Mouse (Mus musculus): ENCODE results near the gene Ceacam20.
"Not testable (repeated sequence)": the region's sequence is repeated elsewhere in the genome, so short reads cannot be mapped to it uniquely, and the experiment has no call there.

The Ceacam20 gene

DNA sequence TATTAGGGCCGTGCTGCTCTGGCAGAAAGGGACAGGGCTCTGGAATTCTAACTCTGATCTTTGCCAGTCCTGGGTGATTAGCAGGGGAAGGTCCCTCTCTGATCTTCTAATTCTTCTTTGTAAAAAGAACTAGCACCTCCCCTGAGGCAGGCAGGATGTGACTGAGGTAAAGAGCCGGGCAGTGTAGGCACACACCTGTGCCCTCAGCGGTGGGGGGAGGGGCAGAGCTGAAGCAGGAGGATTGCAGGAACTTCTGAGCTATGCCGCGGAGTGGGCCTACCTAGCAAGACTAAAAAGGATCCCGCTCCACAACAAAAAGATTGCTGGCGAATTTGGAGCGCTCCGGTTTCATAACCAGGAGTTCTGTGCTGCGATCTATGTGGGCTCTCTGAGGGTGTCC lies 15.2 kb upstream of the Ceacam20 start:
- DNase-seq: no peak

DNA sequence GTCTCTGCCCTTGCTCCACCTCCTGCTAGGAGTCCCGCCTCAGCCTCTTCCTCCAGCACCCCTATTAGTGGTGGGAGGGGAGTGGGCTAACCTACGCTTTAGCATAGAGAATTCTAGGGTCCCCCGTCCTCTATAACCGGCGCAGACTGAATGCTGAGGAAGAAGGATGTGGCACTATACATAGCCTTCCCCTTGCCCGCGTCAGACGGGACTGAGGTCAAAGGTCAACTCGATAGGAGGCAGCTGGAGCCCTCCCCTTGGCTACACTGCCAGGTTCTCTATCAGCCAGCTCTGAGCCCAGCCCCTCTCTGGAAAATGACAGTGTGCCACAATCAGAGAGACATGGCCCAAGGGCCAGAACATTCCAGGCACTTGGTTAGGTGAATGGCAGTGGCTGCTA lies 14.6 kb upstream of the Ceacam20 start, which contains the start of gene Igsf23:
TSS of gene Igsf23 (minus strand) at position 168 of the 400 bp plus-strand sequence.
- DNase-seq: no peak

DNA sequence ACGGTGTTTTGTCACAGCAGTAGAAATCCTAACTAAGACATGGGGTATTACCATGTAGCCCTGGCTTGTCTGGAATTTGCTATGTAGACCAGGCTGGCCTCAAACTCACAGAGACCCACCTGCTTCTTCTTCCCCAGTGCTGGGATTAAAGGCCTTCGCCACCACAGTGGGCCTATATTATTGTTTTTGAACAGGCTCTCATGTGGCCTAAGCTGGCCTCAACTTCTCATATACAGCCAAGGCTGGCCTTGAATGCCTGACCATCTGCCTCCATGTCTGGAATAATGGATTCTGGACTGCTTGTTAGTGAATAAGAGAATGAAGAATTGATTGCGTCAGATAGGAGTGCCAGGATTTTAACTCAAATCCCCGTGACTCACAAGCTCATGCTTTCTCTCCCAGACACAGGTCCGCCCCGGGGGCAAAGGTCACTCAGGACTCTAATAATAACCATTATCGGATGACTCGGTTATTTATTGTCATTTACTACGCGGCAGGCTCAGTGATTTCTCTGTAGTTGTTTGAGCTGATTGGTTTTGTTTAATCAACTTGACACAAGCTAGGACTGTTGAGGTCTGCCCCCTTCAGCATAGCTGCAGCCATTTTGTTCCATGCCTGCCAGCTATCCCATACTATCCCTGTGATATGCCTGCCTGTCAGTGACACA lies 12.8 kb upstream of the Ceacam20 start:
- DNase-seq: no peak

DNA sequence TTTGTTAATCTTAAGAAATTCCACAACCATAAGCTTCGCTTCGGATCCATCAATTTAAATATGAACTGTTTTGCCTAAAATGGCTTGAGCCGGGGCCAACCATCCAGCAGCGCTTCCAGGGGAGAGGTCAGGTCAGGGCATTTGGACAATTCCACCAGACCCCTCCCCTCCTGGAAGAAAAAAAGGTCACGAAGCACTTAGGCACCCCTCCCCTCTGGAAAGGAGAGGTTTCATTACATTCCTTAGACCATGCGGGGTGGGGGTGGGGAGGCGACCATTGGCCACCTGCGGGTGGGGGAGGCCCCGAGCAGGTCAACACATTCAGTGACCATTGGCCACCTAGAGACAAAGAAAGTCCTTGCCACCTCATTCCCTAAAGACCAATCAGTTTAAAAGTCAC lies 12.2 kb upstream of the Ceacam20 start:
- no peak for DNase-seq

DNA sequence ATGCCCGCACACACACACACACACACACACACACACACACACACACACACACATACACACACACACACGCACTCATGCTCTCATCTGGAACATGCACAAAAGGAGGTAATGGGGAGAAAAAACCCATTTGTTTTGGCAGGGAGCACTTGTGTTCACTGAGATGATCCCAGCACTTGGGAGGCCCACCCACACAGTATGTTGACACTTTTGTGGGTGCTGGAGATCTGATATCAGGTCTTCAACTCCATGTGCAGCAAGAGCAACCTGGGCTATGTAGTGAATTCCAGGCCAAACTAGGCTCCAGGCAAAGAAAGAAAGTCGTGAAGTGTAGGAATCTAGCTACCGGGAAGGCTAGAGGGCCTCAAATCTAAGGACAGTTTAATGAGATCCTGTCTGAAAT lies 9.4 kb upstream of the Ceacam20 start:
- DNase-seq: no peak

DNA sequence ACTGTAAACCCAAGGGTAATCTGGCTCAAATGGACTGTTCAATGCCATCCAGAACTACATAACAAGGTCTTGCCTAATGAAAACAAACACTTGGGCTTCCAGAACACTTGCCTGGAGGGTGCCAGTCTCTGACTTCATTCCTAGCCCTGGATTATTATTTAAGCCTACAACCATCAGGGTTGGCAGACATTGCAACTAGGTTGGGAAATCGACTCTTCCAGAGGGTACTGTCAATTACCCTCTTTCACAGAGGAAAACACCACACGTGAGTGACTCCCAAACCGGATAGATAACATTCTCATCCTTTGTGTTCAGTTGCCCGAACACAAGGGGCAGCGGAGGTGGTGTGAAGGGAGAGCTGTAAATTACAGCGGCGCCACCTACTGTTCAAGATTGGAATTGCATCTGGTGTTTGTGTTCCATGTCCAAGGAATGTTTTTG lies 8.9 kb upstream of the Ceacam20 start:
- peak; percentile 96 for DNase-seq

DNA sequence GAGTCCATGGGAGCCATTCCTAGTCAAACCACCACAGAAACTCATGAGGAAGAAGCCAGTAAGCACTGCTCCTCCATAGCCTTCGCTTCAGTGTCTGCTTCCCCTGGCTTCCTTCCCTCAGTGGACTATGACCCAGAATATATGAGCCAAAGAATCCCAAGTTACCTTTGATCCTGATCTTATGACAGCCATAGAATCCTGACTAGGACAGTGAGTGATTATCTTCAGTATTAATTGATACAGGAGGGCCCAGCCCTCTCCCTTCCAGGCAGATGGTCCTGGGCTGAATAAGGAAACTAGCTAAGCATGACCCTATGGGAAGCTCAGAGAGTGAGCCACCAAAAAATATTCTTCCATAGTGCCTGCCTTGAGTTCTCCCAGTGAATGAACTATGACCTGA lies 2.8 kb upstream of the Ceacam20 start:
- DNase-seq: peak; percentile 75

DNA sequence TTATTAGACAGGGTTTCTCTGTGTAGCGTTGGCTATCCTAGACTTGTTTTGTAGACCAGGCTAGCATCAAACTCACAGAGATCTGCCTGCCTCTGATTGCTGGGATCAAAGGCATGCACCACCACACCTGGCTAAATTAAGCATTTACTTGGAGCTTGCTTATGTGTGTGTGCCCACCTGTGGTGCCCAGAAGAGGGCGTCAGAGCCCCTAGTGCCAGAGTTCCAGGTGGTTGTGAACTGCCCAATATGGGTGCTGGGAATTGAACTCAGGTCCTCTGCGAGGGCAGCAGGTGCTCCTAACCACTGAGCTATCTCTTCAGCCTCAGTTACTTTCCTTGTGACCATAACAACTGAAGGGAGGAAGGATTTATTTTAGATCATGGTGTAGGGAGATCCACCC lies 3.9 kb downstream of the Ceacam20 start:
- DNase-seq: peak; percentile 66

DNA sequence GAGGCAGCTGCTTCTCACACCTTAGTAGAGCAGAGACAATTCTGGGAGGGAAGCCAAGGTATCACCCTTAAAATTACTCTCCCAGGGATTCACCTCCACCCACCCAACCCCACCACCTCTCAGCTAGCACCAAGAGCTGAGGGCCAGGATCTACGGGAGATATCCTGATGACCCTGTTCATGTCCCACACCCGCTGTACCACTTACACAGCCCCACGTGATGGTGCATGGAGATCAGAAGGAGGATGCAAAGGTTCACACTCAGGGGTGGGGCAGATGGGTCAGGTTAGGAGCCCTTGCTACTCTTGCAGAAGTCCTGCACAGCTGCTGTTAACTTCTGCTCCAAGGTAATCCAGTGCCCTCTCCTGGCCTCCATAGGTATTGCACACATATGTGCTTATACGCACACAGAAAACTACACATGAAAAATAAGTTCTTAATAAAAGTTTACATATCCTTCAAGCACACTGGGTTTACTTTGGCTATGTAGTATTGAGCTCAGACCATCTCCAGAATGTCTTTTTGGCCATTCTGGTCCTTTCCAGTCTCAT lies 4.4 kb downstream of the Ceacam20 start:
- peak; percentile 74 for DNase-seq

DNA sequence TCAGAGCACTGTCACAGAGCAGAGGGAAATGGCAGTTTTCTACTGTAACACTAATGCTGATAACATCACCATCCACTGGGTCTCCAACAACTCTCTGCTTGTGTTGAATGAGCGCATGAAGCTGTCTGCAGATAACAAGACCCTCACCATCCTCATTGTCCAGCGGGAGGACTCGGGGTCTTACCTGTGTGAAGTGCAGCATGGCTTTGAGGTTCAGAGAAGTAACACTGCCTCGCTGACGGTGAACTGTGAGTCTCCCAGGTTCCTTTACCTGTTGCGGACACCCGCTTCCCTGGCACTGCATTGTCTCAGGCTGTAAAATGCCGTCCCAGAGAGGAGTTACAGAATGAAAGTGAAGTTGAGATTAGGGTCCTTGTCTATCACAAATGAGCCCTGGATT lies 5.0 kb downstream of the Ceacam20 start:
- DNase-seq: peak; percentile 58

DNA sequence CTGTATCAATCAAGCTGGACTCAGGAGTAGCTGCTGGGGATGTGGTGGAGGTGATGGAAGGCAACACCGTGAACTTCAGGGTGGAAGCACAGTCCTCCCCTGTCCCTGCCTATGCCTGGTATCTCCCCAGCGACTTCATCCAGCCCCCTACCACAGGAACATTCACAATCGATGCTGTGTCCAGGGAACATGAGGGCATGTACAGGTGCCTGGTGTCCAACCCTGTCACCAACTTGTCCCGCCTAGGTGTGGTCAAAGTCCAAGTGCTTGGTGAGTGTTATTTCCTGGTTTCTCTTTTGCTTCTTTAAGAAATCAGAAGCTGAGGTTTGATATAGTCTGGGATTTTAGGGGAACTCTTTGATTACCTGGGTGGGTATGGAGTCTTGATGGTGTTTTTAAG lies 6.3 kb downstream of the Ceacam20 start:
- DNase-seq: peak; percentile 74

DNA sequence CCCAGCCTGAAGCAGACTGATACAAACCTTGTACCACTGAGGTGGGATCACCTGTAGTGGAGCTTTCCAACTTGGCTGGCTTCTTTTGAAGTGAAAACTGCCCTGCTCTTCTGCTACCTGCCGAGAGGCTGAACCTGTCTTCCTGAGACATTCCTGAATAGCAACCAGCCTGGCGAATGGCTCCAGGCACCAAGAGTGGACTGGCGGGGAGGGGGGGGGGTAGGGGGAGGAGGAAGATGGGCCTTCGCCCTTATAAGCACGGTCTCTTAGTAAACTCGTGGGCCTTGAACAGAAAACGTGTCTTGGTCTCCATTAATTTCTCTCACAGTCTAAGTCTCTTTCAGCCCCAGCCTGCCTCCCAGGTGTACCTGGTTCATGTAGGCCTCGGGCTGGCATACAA lies 26.0 kb downstream of the Ceacam20 start, which contains the start of gene Nlrp9b:
TSS of gene Nlrp9b (plus strand) at position 301 of the 400 bp plus-strand sequence.
- DNase-seq: not testable (repeated sequence)

DNA sequence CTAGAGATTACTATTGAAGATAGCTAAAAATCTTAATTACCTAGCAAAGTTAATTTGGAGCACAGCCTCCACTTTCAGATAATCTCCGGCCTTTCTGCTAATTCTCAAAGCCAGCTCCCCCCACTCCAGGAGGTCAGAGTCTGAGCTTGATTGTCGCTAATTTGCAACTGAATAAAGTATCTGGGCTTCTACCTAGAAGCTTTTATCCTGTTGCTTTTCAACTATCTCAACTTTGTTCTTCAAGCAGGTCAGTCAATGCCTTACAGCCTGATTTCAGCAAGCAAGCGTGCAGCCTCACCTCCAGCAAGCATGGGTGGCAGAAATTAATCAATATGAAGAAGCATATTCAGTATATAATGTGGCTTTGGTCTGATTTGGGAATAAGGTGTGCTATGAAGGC lies 31.5 kb downstream of the Ceacam20 start:
- DNase-seq: not testable (repeated sequence)

DNA sequence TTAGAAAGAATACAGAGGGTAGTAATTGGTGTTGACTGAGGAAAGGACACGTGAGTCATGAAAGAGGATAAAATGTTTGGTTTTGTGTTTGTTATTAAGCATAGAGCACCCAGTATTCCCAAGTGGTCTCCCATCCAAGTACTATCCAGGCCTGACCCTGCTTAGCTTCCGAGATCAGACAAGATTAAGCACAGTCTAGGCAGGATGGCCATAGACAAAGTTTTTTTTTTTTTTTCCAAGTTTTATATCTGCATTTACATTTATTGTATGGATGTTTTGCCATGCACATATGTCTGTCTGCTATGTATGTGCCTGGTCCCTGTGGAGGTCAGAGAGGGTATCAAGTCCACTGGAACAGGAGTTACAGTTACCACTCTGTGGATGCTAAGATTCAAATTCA lies 44.8 kb downstream of the Ceacam20 start:
- DNase-seq: peak; percentile 18
